Mouse (Mus musculus): ENCODE measurements around the gene Sec14l2.
"Not testable (repeated sequence)": the region's sequence is repeated elsewhere in the genome, so short reads cannot be mapped to it uniquely, and the experiment has no call there.

GRCm38 (mm10) chr11:4114541-4114940 is 8.7 kb downstream of the Sec14l2 start:
- TF ChIP-seq FLI1 (IDR thresholded peaks at IDR 0.05; ENCODE audit: low read length); GATA1 (IDR thresholded peaks at IDR 0.05; ENCODE audit: borderline replicate concordance, low read length): not testable (repeated sequence)
